Mouse (Mus musculus) liver, embryonic 12.5 days (tissue): ENCODE results near the gene Zan. TPM values are rescaled to one million over a fixed set of nuclear protein-coding genes. Genes with fewer than 3 reads are reported as not detected.

Experiments
- ATAC-seq: fragments of 200-750 bp; cut with Nextera tagmentation; 2 replicates; pipeline ENCODE4 v1.8.0; 2017; ENCODE audit warnings: moderate number of reproducible peaks, mild to moderate bottlenecking, moderate library complexity
- H3K27ac ChIP-seq: fragments of 300-500 bp; sonication (generic); 2 replicates; pipeline ENCODE4 v1.5.1; 2016; ENCODE audit warnings: mild to moderate bottlenecking
- H3K27me3 ChIP-seq: fragments of 300-500 bp; sonication (generic); replicated peaks from 2 replicates; pipeline ENCODE4 v1.6.1; 2016; ENCODE audit warnings: mild to moderate bottlenecking, moderate library complexity
- H3K36me3 ChIP-seq: fragments of 300-500 bp; sonication (generic); 2 replicates; pipeline ENCODE4 v1.6.1; 2016; ENCODE audit warnings: mild to moderate bottlenecking, moderate library complexity
- H3K4me1 ChIP-seq: fragments of 300-500 bp; sonication (generic); 2 replicates; pipeline ENCODE4 v1.6.1; 2016
- H3K4me2 ChIP-seq: fragments of 300-500 bp; sonication (generic); 2 replicates; pipeline ENCODE4 v1.6.1; 2016; ENCODE audit warnings: mild to moderate bottlenecking, moderate library complexity
- H3K4me3 ChIP-seq: fragments of 300-500 bp; sonication (generic); 2 replicates; pipeline ENCODE4 v1.5.1; 2016; ENCODE audit warnings: mild to moderate bottlenecking, moderate library complexity
- H3K9ac ChIP-seq: fragments of 300-500 bp; sonication (generic); 2 replicates; pipeline ENCODE4 v1.6.1; 2016; ENCODE audit warnings: mild to moderate bottlenecking, moderate library complexity
- H3K9me3 ChIP-seq: fragments of 300-500 bp; sonication (generic); replicated peaks from 2 replicates; pipeline ENCODE4 v1.6.1; 2016; ENCODE audit warnings: mild to moderate bottlenecking, moderate library complexity
- WGBS: fragments of 180-500 bp; shearing (Covaris S2); methylation state at CpG from one replicate; pipeline ENCODE4 v1.1.7; 2016; ENCODE audit not compliant: insufficient replicate concordance; 5-methylcytosine and 5-hydroxymethylcytosine counted together
- polyA plus RNA-seq: library from polyadenylated mRNA; unstranded; fragments of >200 nt; fragmentation: Nextera tagmentation; extraction: Ambion mirVana; gene quantifications from 2 replicates; pipeline ENCODE4 v1.2.1, GENCODE M21; 2016

Gene Zan
- polyA plus RNA-seq, 1 experiment from 2014 or later: 0.29 TPM

GRCm38 (mm10) chr5:137394456-137394855, 82.4 kb downstream of the Zan start:
- Histone ChIP-seq H3K36me3 (no peaks in the 10 kb centered on the region), H3K4me1 (peaks cover 3% of the 10 kb centered on the region; the same call in 1 of the 2 replicates), H3K27ac (no peak overlapping the region), H3K4me3 (no peak overlapping the region), H3K9me3 (no peaks in the 10 kb centered on the region), H3K27me3 (0 out of 2 replicates have a peak, but pooled peaks cover 9% of the 10 kb centered on the region), H3K4me2 (no peak overlapping the region), H3K9ac (no peak overlapping the region)
- 32% methylated on average over 7 of the region's 7 CpGs for WGBS
- ATAC-seq: no peak

- Histone ChIP-seq H3K4me2 (no peak overlapping the region), H3K27me3 (0 out of 2 replicates have a peak, but pooled peaks cover 5% of the 10 kb centered on the region), H3K27ac (no peak overlapping the region), H3K4me1 (peaks cover 3% of the 10 kb centered on the region; the same call in 1 of the 2 replicates), H3K4me3 (no peak overlapping the region), H3K9ac (no peak overlapping the region), H3K36me3 (no peaks in the 10 kb centered on the region), H3K9me3 (no peaks in the 10 kb centered on the region)
- no peak for ATAC-seq
- WGBS: 63% methylated on average over 8 of the region's 8 CpGs
These were observed 85.2 kb downstream of the Zan start for GRCm38 (mm10) chr5:137391641-137392040.

GRCm38 (mm10) chr5:137386712-137387111, 90.2 kb downstream of the Zan start:
- Histone ChIP-seq H3K36me3 (no peaks in the 10 kb centered on the region), H3K27ac (no peak overlapping the region), H3K9ac (no peak overlapping the region), H3K4me3 (no peak overlapping the region), H3K4me1 (no peaks in the 10 kb centered on the region), H3K27me3 (no peaks in the 10 kb centered on the region), H3K9me3 (no peaks in the 10 kb centered on the region), H3K4me2 (no peak overlapping the region)
- WGBS: 58% methylated on average over 7 of the region's 7 CpGs
- ATAC-seq: no peak

GRCm38 (mm10) chr5:137383441-137383840, 93.4 kb downstream of the Zan start:
- no peaks in the 10 kb centered on the region for H3K9me3 ChIP-seq
- no peak overlapping the region for H3K27ac ChIP-seq
- no peaks in the 10 kb centered on the region for H3K36me3 ChIP-seq
- 62% methylated on average over 7 of the region's 7 CpGs for WGBS
- no peaks in the 10 kb centered on the region for H3K4me1 ChIP-seq
- H3K9ac ChIP-seq: no peak overlapping the region
- no peaks in the 10 kb centered on the region for H3K27me3 ChIP-seq
- no peak for ATAC-seq
- H3K4me3 ChIP-seq: no peak overlapping the region
- H3K4me2 ChIP-seq: no peak overlapping the region

- H3K27ac ChIP-seq: no peak overlapping the region
- no peaks in the 10 kb centered on the region for H3K36me3 ChIP-seq
- no peaks in the 10 kb centered on the region; the same call in 1 of the 2 replicates for H3K27me3 ChIP-seq
- WGBS: 41% methylated on average over 4 of the region's 4 CpGs
- ATAC-seq: no peak
- no peak overlapping the region for H3K9ac ChIP-seq
- no peak overlapping the region for H3K4me2 ChIP-seq
- no peaks in the 10 kb centered on the region for H3K9me3 ChIP-seq
- 0 out of 2 replicates have a peak, but pooled peaks cover 2% of the 10 kb centered on the region for H3K4me1 ChIP-seq
- H3K4me3 ChIP-seq: no peak overlapping the region
These were observed 95.7 kb downstream of the Zan start for GRCm38 (mm10) chr5:137381152-137381551.

- Histone ChIP-seq H3K27me3 (no peaks in the 10 kb centered on the region; the same call in 1 of the 2 replicates), H3K9ac (no peak overlapping the region), H3K4me3 (no peak overlapping the region), H3K4me2 (no peak overlapping the region), H3K27ac (no peak overlapping the region), H3K36me3 (peaks cover 29% of the 10 kb centered on the region), H3K9me3 (no peaks in the 10 kb centered on the region), H3K4me1 (0 out of 2 replicates have a peak, but pooled peaks cover 2% of the 10 kb centered on the region)
- ATAC-seq: no peak
- 42% methylated on average over 11 of the region's 15 CpGs for WGBS
These were observed 99.3 kb downstream of the Zan start for GRCm38 (mm10) chr5:137377603-137378002.

GRCm38 (mm10) chr5:137377176-137377575, 99.7 kb downstream of the Zan start:
- 0 out of 2 replicates have a peak, but pooled peaks have one; percentile 21 for ATAC-seq
- H3K4me1 ChIP-seq: 0 out of 2 replicates have a peak, but pooled peaks cover 2% of the 10 kb centered on the region
- H3K27ac ChIP-seq: no peak overlapping the region
- peaks cover 33% of the 10 kb centered on the region for H3K36me3 ChIP-seq
- no peaks in the 10 kb centered on the region for H3K9me3 ChIP-seq
- no peaks in the 10 kb centered on the region; the same call in 1 of the 2 replicates for H3K27me3 ChIP-seq
- 24% methylated on average over 11 of the region's 11 CpGs for WGBS
- H3K4me2 ChIP-seq: no peak overlapping the region
- no peak overlapping the region for H3K9ac ChIP-seq
- H3K4me3 ChIP-seq: no peak overlapping the region

- peaks cover 37% of the 10 kb centered on the region for H3K36me3 ChIP-seq
- 56% methylated on average over 9 of the region's 9 CpGs for WGBS
- H3K4me2 ChIP-seq: no peak overlapping the region
- no peak overlapping the region for H3K4me3 ChIP-seq
- 0 out of 2 replicates have a peak, but pooled peaks cover 2% of the 10 kb centered on the region for H3K4me1 ChIP-seq
- H3K27ac ChIP-seq: no peak overlapping the region
- H3K9me3 ChIP-seq: no peaks in the 10 kb centered on the region
- H3K27me3 ChIP-seq: no peaks in the 10 kb centered on the region; the same call in 1 of the 2 replicates
- no peak overlapping the region for H3K9ac ChIP-seq
- ATAC-seq: 0 out of 2 replicates have a peak, but pooled peaks have one; percentile 2
These were observed 100.1 kb downstream of the Zan start for GRCm38 (mm10) chr5:137376722-137377121.

GRCm38 (mm10) chr5:137376198-137376597, 100.7 kb downstream of the Zan start:
- peaks cover 43% of the 10 kb centered on the region for H3K36me3 ChIP-seq
- no peaks in the 10 kb centered on the region; the same call in 1 of the 2 replicates for H3K27me3 ChIP-seq
- no peak overlapping the region for H3K4me2 ChIP-seq
- H3K27ac ChIP-seq: no peak overlapping the region
- H3K4me1 ChIP-seq: 0 out of 2 replicates have a peak, but pooled peaks cover 2% of the 10 kb centered on the region
- no peaks in the 10 kb centered on the region for H3K9me3 ChIP-seq
- ATAC-seq: no peak
- no peak overlapping the region for H3K9ac ChIP-seq
- H3K4me3 ChIP-seq: no peak overlapping the region
- WGBS: 37% methylated on average over 7 of the region's 7 CpGs

GRCm38 (mm10) chr5:137375627-137376026, 101.2 kb downstream of the Zan start:
- ATAC-seq: no peak
- Histone ChIP-seq H3K4me2 (no peak overlapping the region), H3K27me3 (no peaks in the 10 kb centered on the region; the same call in 1 of the 2 replicates), H3K36me3 (peaks cover 48% of the 10 kb centered on the region), H3K9ac (no peak overlapping the region), H3K4me1 (0 out of 2 replicates have a peak, but pooled peaks cover 2% of the 10 kb centered on the region), H3K27ac (no peak overlapping the region), H3K4me3 (no peak overlapping the region), H3K9me3 (no peaks in the 10 kb centered on the region)
- WGBS: 42% methylated on average over 2 of the region's 2 CpGs

GRCm38 (mm10) chr5:137374521-137375080, 102.3 kb downstream of the Zan start:
- Histone ChIP-seq H3K4me1 (0 out of 2 replicates have a peak, but pooled peaks cover 2% of the 10 kb centered on the region), H3K9ac (no peak overlapping the region), H3K27me3 (no peaks in the 10 kb centered on the region; the same call in 1 of the 2 replicates), H3K9me3 (no peaks in the 10 kb centered on the region), H3K4me2 (no peak overlapping the region), H3K36me3 (peaks cover 59% of the 10 kb centered on the region), H3K4me3 (no peak overlapping the region), H3K27ac (no peak overlapping the region)
- no peak for ATAC-seq
- 67% methylated on average over 4 of the region's 4 CpGs for WGBS

- Histone ChIP-seq H3K4me3 (no peak overlapping the region), H3K27ac (no peak overlapping the region), H3K4me1 (0 out of 2 replicates have a peak, but pooled peaks cover 2% of the 10 kb centered on the region), H3K9me3 (no peaks in the 10 kb centered on the region), H3K36me3 (peaks cover 68% of the 10 kb centered on the region), H3K4me2 (no peak overlapping the region), H3K9ac (no peak overlapping the region), H3K27me3 (no peaks in the 10 kb centered on the region; the same call in 1 of the 2 replicates)
- WGBS: 66% methylated on average over 12 of the region's 12 CpGs
- no peak for ATAC-seq
These were observed 103.4 kb downstream of the Zan start for GRCm38 (mm10) chr5:137373371-137373950.
